Mouse (Mus musculus) right cerebral cortex, postnatal 4 days (tissue): ENCODE data around the gene Zc3h12d.
"Not testable (repeated sequence)": the region's sequence is repeated elsewhere in the genome, so short reads cannot be mapped to it uniquely, and the experiment has no call there.

ENCODE experiments used
- DNase-seq: peaks from one replicate; pipeline ENCODE4 v3.0.0-alpha.2; 2022

The Zc3h12d gene

DNA sequence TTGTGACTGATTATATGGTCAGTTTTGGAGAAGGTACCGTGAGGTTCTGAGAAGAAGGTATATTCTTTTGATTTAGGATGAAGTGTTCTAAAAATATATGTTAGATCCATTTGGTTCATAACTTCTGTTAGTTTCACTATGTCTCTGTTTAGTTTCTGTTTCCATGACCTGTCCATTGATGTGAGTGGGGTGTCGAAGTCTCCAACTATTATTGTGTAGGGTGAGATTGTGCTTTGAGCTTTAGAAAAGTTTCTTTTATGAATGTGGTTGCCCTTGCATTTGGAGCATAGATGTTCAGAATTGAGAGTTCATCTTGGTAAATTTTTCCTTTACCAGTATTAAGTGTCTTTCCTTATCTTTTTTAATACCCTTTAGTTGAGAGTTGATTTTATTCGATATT is 48.0 kb downstream of the Zc3h12d start:
- DNase-seq = not testable (repeated sequence)

DNA sequence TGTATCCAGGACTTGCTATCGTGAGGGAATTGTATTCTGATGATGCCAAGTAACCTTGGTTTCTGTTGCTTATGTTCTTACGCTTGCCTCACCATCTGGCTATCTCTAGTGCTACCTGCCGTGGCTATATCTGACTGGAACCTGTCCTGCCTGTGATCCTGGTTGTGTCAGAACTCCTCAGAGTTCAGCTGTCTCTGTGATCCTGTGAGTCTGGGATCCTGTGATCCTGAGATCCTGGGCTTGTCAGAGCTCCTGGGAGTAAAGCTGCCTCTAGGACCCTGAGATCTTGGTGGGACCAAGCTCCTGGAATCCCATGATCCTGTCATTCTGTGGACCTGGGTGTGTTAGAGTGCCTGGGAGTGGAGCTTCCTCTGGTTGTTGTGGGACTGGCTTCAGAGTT is 49.7 kb downstream of the Zc3h12d start:
- DNase-seq = no peak

DNA sequence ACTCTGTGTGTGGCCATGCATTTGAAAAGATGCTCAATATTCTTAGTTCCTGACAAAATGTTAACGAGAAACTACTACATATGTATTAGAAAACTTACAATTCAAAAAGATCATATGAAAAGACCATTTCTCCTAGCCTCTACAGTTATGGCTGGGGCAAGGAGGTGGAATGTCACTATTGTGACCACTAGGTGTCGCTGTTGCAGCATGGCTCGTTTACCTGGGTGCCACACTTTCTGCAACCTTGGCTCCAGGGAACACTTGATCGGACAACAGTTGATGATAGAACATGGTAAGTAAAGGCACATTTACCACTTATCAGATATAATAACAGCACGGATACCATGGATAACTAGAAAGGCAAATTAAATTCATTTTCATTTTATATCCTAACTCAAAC is 51.3 kb downstream of the Zc3h12d start:
- peak; percentile 78 for DNase-seq

DNA sequence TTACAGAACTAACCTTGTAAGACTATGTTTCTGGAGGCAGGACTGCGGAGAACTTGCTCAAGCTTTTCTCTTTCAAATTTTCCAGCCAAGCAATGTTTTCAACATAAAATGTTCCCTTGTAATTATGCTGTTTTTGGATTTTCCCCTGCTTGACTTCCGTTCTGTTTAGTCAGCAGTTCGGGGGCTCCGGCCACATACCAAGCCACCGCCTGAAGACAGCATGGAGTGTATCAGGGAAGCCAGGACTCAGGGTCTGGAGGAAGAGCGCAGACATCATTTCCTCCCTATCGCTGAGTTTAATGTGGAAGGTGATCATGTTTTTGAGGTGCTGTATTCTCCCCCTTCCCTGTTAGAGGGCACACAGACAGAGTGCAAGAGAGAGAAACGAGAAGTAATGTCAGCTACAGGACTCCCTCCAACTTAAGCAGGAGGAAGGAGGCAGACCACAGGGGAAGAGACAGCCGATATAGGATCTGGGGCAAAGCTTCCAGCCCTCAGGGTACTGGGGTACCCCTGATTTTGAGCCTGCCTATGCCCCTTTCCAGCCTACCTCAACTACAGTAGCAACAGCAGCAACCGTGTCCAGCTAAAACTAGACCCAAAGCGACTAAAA is 56.1 kb downstream of the Zc3h12d start:
- DNase-seq = no peak

DNA sequence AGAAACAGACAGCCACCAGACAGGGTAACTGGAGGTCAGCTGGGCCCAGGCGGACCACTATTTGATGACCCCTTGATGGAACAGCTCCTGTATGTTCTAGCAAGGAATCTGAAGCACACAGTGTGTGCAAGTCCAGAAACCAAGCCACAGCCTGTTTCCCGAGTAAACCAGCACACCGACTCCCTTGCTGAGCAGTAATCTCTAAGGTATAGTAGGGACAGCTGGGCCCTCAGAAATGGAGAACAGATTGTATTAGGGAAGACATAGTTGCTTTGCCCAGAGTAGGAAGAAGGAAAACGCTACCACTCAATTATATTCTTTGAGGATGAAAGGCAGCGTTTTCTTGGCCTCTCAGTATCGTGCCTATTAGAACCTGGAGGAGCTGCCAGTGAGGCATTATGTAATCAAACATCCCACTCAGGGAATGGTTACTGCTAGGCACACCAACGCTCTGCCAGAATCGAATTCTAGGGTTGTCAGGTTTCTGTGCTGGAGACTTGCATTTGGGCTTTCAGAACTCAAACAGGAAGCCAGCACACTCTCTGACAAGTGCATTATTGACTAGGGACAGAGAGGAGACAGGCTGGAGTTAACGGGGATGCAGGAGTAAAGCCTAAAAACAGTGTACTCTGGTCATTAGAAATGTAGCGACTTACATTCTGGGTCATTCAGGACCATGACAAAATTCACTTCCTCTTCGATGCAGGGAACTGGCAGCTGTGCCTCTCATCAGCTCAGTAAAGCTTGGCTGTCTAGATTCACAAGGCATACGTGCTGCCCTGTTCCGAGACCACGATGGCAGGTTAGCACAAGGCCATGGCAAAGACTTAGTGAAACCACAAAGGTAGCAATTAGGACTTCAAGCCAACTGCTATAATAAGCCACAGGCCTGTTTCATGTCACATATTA is 68.7 kb downstream of the Zc3h12d start:
- DNase-seq = no peak

DNA sequence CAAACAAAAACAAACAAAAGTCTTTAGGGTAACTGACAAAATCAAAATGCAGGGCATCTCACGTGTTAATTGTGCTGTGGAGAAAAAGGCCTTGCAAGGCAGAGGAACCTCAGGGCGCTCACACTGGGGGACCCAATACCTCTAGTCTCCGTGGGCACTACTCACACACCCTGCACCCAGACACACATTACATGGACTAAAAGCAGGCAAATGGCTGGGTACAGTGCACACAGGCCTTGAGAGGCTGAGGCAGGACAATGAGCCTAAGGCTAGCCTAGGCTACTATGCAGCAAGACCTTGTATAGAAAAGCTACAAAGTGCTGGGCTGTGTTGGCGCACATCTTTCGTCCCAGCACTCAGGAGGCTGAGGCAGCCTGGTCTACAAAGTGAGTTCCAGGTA is 71.9 kb downstream of the Zc3h12d start:
- no peak for DNase-seq

DNA sequence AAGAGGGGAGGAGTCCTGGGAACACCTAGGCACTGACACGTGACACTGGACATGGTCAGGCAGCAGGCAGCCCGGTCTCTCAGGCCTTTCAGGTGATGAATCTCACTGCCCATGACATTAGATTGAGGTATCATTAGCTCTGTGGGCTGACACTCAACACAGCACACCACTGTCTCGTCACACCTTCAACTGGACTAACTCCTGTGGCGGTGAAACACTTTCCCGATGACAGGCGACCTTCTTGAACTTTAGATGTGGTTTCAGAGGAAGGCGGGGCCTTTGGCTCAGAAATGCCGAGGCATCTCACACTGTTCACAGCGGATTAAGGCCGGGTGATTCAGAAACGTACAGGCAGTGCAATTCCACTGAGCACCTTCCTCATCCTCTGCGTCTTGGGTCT is 74.9 kb downstream of the Zc3h12d start:
- DNase-seq = no peak

DNA sequence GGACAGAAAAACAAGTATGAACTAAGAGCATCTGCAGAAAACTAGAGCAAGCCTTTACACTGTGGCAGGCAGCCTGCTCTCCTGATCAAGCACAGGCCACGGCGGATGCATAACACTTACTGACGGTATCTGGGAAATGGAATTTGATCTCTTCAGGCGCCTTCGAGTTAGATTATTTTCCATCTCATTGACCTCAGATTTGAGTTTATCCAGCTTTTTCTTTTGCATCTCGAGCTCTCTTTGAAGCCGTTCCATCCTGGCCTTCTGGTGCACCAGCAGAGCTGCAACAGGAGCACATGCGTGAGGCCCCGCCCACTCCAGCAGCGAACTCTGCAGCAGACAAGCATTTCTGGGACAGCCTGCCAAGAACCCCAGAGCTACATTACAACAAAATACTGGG is 79.0 kb downstream of the Zc3h12d start:
- no peak for DNase-seq
